Mouse (Mus musculus): ENCODE measurements around the gene Pla2g2f.

DNA sequence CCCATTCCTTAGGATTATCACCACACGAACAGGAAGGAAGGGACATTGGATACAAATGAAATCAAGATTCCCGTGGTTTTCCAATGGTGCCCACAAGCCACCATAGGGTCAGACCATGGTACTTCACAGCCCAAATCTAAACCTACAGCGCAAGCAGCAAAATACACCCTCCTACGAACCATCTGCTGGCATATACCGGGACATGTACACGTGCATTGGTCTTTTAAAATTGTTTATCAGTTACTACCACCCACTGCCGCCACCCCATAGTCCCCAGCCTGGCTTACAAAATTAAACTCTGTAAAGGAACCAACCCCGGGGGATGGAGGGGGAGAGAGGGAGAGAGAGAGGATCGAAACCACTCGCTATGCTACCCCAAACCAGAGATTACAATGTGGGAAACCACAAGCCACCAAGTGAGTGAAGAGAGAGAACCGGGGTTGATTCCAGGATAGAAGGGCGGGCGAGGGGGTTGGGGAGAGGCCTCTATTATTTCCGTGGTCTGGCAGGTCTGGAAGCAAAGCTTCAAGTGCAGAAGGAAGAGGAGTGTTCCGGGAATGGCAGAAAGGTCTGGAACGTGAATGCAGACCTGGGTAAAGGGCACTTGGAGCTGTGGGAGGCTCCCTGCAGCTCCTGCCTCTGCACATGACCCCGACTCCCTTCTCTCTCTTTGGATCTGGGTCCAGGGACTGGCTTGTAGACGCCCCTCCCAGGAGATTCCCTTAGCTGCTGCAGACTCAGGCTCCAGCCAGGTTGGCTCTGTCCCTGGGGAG lies 32.9 kb downstream of the Pla2g2f start, which contains the start of gene Pla2g2c:
- TF ChIP-seq CTCF (IDR thresholded peaks at IDR 0.05; ENCODE audit: low read depth) (no peak), EP300 (IDR thresholded peaks at IDR 0.05; ENCODE audit: low read depth) (no peak)
